Mouse (Mus musculus) adipocyte (in vitro differentiated cells): ENCODE measurements around the gene Pkn1.

Source experiments
- DNase-seq: peaks from one replicate; pipeline ENCODE4 v3.0.0-alpha.2; 2016; ENCODE audit warnings: low spot score

Gene Pkn1

GRCm38 (mm10) chr8:83684517-83684916 lies 14.5 kb downstream of the Pkn1 start:
- no peak for DNase-seq

GRCm38 (mm10) chr8:83681099-83681498 lies 17.9 kb downstream of the Pkn1 start:
- no peak for DNase-seq

GRCm38 (mm10) chr8:83680603-83681002 lies 18.4 kb downstream of the Pkn1 start:
- DNase-seq = no peak

DNA sequence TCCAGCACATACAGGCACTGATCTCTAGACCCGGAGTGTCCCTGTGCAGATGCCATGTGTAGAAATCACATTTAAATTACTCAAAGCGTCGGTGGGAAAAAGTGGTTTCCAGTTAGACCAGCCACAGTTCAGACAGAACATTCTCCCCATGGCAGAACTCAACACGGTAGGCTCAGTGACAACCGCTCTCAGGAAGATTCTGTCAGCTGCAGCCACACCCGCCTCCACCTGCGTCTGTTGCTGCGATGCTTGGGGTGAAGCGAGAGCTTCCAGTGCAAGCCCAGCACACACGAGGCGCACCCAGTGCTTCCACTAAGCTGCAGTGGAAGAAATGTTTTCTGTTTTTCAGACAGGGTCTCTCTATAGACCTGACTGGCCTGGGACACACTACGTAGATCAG lies 19.1 kb downstream of the Pkn1 start:
- no peak for DNase-seq

DNA sequence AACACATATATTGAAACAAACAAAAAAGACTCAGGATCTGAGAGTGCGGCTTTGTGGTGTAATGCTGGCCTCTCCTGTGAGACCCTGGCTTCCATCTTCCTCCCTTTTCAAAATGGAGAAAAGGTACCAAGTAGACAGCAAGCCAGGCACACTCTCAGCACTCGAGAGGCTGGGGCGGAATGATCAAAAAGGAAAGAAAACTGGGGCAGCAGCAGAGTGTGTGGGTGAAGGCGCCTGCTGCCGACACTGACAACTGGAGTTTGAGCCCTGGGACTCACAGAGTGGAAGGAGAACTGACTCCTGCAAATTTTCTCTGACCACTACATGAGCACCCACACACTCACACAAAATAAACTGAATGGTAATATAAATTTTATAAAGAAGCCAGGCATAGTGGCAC lies 24.5 kb downstream of the Pkn1 start:
- no peak for DNase-seq

DNA sequence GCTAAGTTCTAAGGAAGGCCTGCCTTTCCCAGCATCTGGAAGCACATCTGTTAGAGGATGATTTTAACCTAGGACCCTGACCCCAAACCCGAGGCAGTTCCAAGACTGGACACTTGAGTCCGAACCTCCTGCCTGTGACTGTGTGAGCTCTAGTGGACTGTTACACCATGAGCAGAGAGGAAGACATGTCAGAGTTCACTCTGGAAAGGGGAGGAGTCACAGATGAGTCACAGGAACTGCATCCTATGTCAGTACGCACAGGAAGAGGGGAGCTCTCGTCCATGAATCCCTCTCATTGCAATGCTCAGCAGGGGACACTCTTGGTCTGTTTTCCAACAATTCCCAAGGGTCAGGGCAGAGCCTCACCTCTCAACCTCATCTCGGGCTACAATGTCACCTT lies 26.0 kb downstream of the Pkn1 start:
- DNase-seq = no peak

- no peak for DNase-seq
Measured at GRCm38 (mm10) chr8:83669013-83669412, 30.0 kb downstream of the Pkn1 start.

DNA sequence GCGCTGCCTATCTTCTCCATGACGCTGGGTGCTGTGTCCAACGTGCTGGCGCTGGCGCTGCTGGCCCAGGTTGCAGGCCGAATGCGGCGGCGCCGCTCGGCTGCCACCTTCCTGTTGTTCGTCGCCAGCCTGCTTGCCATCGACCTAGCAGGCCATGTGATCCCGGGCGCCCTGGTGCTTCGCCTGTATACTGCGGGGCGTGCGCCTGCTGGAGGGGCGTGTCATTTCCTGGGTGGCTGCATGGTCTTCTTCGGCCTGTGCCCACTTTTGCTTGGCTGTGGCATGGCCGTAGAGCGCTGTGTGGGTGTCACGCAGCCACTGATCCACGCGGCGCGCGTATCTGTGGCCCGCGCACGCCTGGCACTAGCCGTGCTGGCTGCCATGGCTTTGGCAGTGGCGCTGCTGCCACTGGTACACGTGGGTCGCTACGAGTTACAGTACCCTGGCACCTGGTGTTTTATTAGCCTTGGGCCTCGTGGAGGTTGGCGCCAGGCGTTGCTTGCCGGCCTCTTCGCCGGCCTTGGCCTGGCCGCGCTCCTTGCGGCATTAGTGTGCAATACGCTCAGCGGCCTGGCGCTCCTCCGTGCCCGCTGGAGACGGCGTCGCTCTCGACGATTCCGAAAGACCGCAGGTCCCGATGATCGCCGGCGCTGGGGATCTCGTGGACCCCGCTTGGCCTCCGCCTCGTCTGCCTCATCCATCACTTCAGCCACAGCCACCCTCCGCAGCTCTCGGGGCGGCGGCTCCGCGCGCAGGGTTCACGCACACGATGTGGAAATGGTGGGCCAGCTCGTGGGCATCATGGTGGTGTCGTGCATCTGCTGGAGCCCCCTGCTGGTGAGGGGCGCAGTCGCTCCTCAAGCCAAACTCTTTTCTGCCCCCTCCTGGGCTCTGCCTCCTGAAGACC lies 30.7 kb downstream of the Pkn1 start:
- DNase-seq = no peak

DNA sequence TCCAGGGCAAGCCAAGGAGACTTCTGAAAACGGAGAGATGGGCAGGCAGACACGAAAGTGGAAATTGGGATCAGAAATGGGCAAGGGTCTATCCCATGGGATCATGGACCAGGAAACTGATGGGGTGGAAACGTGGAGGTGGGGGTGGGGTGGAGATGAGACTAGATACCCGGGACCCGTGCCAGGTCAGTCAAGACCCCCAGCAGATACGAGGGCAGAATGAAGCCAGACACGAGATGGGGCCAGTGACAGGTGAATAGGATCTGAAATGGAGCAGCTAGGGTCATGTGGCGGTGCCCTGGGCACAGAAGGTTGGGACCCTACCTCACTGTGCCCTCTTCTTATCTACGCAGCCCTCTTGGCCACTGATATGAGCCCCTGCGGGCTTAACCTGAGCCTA lies 31.5 kb downstream of the Pkn1 start:
- no peak for DNase-seq

- DNase-seq = no peak
Measured at GRCm38 (mm10) chr8:83666866-83667234, 32.1 kb downstream of the Pkn1 start.

DNA sequence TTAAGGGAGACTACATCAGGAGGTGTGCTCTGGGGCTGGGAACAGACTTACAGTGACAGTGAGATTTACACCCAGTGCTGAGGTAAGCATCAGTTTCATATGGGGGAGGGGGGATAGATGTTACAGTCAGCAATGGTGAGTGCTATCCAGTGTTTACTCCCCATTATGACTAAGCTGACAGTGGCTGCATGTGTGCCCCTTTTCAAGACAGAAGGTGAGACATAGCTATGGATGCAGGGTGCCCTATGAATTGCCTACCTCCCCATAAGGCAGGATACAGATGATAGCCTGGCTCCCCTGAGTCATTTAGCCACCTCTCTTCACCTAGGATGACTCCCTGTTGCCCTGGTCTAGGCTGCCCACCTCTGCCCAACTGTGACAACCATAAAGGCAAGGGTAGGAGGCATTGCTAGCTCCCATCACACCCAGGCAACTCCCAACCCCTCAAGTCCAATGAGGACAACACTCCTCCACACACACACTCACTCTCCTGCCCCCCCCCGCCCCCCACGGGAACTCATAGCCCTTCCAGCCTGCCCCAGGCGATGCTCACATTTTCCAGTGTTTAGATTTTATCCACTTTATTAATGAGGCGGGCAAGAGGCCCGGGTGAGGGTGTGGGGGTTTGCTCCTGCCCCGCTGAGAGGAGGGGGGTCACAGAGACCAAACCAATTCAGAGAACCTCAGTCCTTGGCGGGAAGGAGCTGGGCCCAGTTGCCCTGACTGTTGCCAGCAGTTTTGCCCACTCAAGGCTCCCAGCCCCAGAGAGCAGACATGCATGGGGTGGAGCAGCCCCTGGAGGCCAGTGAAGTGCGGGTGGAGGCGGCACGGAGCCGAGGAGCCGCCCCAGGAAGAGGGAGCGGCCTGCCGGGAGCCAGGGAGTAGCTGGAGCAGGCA lies 32.8 kb downstream of the Pkn1 start, which contains the start of gene Ptger1:
Gene Ptger1 (plus strand): TSS at position 710 of the 897 bp plus-strand sequence.
- no peak for DNase-seq

DNA sequence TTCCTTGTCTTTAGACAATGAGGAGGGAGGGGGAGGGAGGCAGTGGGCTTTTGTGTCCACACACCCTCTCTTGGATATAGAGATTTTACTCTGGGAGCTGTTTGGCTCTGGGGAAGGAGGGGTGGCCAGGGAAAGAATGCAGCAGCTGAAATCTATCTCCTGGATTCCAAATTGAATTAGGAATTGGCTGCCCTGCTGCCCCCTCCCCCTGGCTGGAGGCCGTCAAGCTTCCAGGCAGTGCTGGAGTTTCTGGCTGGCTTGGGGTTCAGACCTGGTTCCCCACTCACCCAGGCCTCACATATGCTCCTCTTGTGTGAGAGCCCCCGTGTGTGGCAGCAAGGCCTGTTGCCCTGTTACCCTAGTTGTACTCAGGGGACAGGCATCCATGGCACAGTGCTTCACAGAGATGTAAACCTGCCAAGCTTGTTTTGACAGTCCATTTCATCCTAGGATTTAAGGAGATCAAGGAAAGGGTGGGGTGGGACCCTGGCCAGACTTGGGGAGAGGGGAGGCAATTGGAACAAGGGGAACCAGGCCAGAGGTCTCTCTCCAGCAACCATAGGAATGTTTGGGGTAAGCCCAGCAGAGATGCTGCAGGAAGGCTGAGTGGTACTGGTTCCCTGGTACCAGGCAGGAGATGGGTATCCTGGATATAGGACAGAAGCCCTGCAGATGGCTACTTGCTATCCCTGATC lies 33.9 kb downstream of the Pkn1 start:
- DNase-seq = no peak

DNA sequence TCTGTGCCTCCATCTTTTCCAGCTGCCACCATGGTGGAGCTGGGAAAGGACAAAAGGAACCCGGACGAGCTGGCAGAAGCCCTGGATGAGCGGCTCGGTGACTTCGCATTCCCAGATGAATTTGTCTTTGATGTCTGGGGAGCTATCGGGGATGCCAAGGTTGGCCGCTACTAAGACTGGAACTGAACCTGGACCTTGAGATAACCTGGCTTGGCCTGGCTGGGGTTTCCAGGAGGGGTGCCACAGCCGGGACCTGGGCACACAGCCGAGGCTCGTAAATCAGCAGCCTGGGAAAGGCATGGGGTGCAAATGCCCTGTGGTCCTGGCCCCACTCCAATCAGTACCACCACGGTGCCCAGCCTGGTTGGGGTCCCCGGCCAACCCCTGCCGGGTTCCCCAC lies 34.9 kb downstream of the Pkn1 start:
- no peak for DNase-seq

DNA sequence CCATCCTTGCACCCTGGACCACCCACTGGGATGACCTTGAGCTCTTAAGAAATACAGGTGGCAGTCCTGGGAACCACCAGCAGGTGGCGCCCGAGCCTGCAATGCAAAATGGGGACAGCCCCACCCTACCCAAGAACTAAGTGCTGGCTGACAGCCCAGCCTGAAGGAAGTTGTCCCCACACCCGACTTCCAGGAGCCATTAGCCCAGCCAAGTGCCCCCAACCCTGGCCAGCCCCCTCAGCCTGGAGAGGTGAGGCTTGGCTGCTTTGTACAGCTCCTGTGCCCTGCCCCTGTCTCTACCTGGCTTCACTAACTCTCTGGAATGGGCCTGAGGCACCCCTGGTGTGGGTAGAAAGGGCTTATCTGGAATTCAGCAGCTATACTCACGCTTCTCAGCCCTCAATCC lies 36.6 kb downstream of the Pkn1 start:
- peak; percentile 82 for DNase-seq

GRCm38 (mm10) chr8:83660995-83661680 lies 37.8 kb downstream of the Pkn1 start:
- no peak for DNase-seq

DNA sequence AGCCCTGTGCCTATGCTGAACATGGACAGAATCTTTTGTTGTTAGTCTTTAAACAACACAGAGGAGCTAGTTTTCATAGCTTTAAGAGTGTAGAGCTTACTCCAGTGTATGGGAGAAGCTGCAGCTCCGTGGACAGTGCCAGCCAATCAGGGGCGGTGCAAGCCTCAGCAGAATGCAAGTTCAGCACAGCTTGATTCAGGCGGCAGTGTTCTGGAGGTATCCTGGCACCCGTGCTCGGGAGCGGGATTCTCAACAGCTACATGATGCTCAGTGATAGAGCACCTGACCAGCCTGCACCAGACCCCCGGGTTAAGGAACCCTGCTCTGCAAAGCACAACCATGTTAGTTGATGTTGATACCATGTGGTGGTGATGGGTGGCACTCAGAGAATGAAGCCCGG lies 38.4 kb downstream of the Pkn1 start:
- DNase-seq = no peak

- no peak for DNase-seq
Measured at GRCm38 (mm10) chr8:83656484-83657246, 42.3 kb downstream of the Pkn1 start.

DNA sequence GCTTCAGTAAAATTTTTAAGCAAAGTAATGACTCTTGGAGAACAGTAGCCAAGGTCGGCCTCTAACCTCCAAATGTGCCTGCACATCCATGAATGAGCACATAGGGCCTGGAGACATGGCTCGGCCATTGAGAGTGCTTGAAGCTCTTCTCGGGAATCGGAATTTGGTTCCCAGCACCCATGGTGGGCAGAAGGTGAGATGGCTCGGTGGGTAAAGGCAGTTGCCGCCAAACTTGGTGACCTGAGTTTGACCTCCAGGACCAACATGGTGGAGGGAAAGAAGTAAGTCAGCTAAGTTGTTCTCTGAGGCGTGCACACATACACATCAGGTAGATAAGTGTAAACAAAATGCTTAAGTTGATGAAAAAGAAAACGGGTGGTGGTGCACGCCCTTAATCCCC lies 42.9 kb downstream of the Pkn1 start:
- DNase-seq = no peak

GRCm38 (mm10) chr8:83654725-83655124 lies 44.3 kb downstream of the Pkn1 start:
- no peak for DNase-seq

GRCm38 (mm10) chr8:83653662-83654017 lies 45.3 kb downstream of the Pkn1 start:
- no peak for DNase-seq
